Mouse (Mus musculus): ENCODE measurements around the gene Dmrt1.

The Dmrt1 gene

GRCm38 (mm10) chr19:25569778-25570177 is 64.4 kb downstream of the Dmrt1 start:
- DNase-seq (ENCODE audit: low spot score in 2 of 2), result no peak

GRCm38 (mm10) chr19:25574431-25574830 is 69.0 kb downstream of the Dmrt1 start:
- no peak for DNase-seq (ENCODE audit: low spot score in 2 of 2)

GRCm38 (mm10) chr19:25574981-25575814 is 69.8 kb downstream of the Dmrt1 start:
- no peak for DNase-seq (ENCODE audit: low spot score in 2 of 2)

- DNase-seq (ENCODE audit: low spot score in 2 of 2), result no peak
Observed at GRCm38 (mm10) chr19:25578358-25578757, 72.9 kb downstream of the Dmrt1 start.

GRCm38 (mm10) chr19:25579440-25579839 is 74.0 kb downstream of the Dmrt1 start:
- DNase-seq (ENCODE audit: low spot score in 2 of 2), result no peak

- no peak for DNase-seq (ENCODE audit: low spot score in 2 of 2)
Observed at GRCm38 (mm10) chr19:25597717-25598232, 92.4 kb downstream of the Dmrt1 start.

- no peak for DNase-seq (ENCODE audit: low spot score in 2 of 2)
Observed at GRCm38 (mm10) chr19:25598626-25599025, 93.2 kb downstream of the Dmrt1 start.

- no peak for DNase-seq (ENCODE audit: low spot score in 2 of 2)
Observed at GRCm38 (mm10) chr19:25601966-25602365, 96.5 kb downstream of the Dmrt1 start.

- DNase-seq (ENCODE audit: low spot score in 2 of 2), result no peak
Observed at GRCm38 (mm10) chr19:25607461-25608205, 102.2 kb downstream of the Dmrt1 start.

GRCm38 (mm10) chr19:25608206-25608580 is 102.8 kb downstream of the Dmrt1 start:
- DNase-seq (ENCODE audit: low spot score in 2 of 2), result no peak

GRCm38 (mm10) chr19:25608961-25609850 is 103.8 kb downstream of the Dmrt1 start:
- DNase-seq (ENCODE audit: low spot score in 2 of 2), result no peak

GRCm38 (mm10) chr19:25610015-25610410 is 104.6 kb downstream of the Dmrt1 start, which contains the start of gene Dmrt3:
Dmrt3 (plus strand) TSS chr19:25610301.
- DNase-seq (ENCODE audit: low spot score in 2 of 2), result no peak

- no peak for DNase-seq (ENCODE audit: low spot score in 2 of 2)
Observed at GRCm38 (mm10) chr19:25610411-25611111, 105.1 kb downstream of the Dmrt1 start.

- DNase-seq (ENCODE audit: low spot score in 2 of 2), result no peak
Observed at GRCm38 (mm10) chr19:25611116-25611515, 105.7 kb downstream of the Dmrt1 start.

- DNase-seq (ENCODE audit: low spot score in 2 of 2), result no peak
Observed at GRCm38 (mm10) chr19:25611876-25612805, 106.7 kb downstream of the Dmrt1 start.

GRCm38 (mm10) chr19:25612806-25613295 is 107.4 kb downstream of the Dmrt1 start:
- no peak for DNase-seq (ENCODE audit: low spot score in 2 of 2)

- no peak for DNase-seq (ENCODE audit: low spot score in 2 of 2)
Observed at GRCm38 (mm10) chr19:25613476-25614300, 108.3 kb downstream of the Dmrt1 start.

- DNase-seq (ENCODE audit: low spot score in 2 of 2), result no peak
Observed at GRCm38 (mm10) chr19:25615889-25616288, 110.5 kb downstream of the Dmrt1 start.

Measured in frontal cortex, postnatal 14 days (tissue).